Mouse (Mus musculus) embryo, embryonic 10.5 days (tissue): ENCODE results near the gene Gm11172.

Source experiments
- DNase-seq: peaks from one replicate; pipeline ENCODE4 v3.0.0-alpha.2; 2015; ENCODE audit warnings: low spot score

Gene Gm11172

GRCm38 (mm10) chr16:10812865-10813371, at the start of gene Gm11172:
Gene Gm11172 (plus strand): TSS chr16:10812915.
- no peak for DNase-seq

- DNase-seq = no peak
These were observed 49.0 kb upstream of the Gm11172 start for GRCm38 (mm10) chr16:10763540-10764264.

- DNase-seq = no peak
These were observed 48.4 kb upstream of the Gm11172 start for GRCm38 (mm10) chr16:10764323-10764722.

- DNase-seq = peak; percentile 83
These were observed 45.6 kb upstream of the Gm11172 start for GRCm38 (mm10) chr16:10767158-10767557.

- no peak for DNase-seq
These were observed 43.9 kb upstream of the Gm11172 start for GRCm38 (mm10) chr16:10768821-10769220.

GRCm38 (mm10) chr16:10769661-10770060, 43.1 kb upstream of the Gm11172 start:
- DNase-seq = no peak

GRCm38 (mm10) chr16:10770531-10771325, 42.0 kb upstream of the Gm11172 start:
- DNase-seq = peak; percentile 27

GRCm38 (mm10) chr16:10771769-10772510, 40.8 kb upstream of the Gm11172 start:
- no peak for DNase-seq

GRCm38 (mm10) chr16:10773543-10773942, 39.2 kb upstream of the Gm11172 start:
- no peak for DNase-seq

- no peak for DNase-seq
These were observed 38.0 kb upstream of the Gm11172 start for GRCm38 (mm10) chr16:10774726-10775125.

GRCm38 (mm10) chr16:10776322-10776721, 36.4 kb upstream of the Gm11172 start:
- DNase-seq = no peak

- DNase-seq = no peak
These were observed 35.0 kb upstream of the Gm11172 start for GRCm38 (mm10) chr16:10777579-10778160.

- DNase-seq = no peak
These were observed 32.0 kb upstream of the Gm11172 start for GRCm38 (mm10) chr16:10780631-10781120.

- no peak for DNase-seq
These were observed 30.8 kb upstream of the Gm11172 start for GRCm38 (mm10) chr16:10781862-10782371.

GRCm38 (mm10) chr16:10782377-10783151, 30.2 kb upstream of the Gm11172 start:
- no peak for DNase-seq

- no peak for DNase-seq
These were observed 29.6 kb upstream of the Gm11172 start for GRCm38 (mm10) chr16:10783152-10783434.

- no peak for DNase-seq
These were observed 29.3 kb upstream of the Gm11172 start for GRCm38 (mm10) chr16:10783451-10783850.

GRCm38 (mm10) chr16:10783883-10784792, 28.6 kb upstream of the Gm11172 start:
- DNase-seq = peak; percentile 52

- DNase-seq = peak; percentile 91
These were observed 27.8 kb upstream of the Gm11172 start for GRCm38 (mm10) chr16:10784793-10785370.
